Mouse (Mus musculus) liver, embryonic 15.5 days (tissue): Measurements from ENCODE around the gene Tekt2. TPM values are rescaled to one million over a fixed set of nuclear protein-coding genes. Genes with fewer than 3 reads are reported as not detected.
A peak's percentile ranks its signal among the peaks of the same experiment; 100 is the strongest.

Source experiments
- ATAC-seq: fragments of 200-750 bp; cut with Nextera tagmentation; 2 replicates; pipeline ENCODE4 v1.8.0; 2017; ENCODE audit warnings: moderate number of reproducible peaks, mild to moderate bottlenecking, moderate library complexity; ENCODE audit not compliant: insufficient read depth
- H3K27ac ChIP-seq: fragments of 300-500 bp; sonication (generic); replicated peaks from 2 replicates; pipeline ENCODE4 v1.5.1; 2015; ENCODE audit warnings: mild to moderate bottlenecking, inconsistent platforms
- H3K27me3 ChIP-seq: fragments of 300-500 bp; sonication (generic); 2 replicates; pipeline ENCODE4 v1.6.1; 2015; ENCODE audit warnings: mild to moderate bottlenecking, inconsistent platforms
- H3K36me3 ChIP-seq: fragments of 300-500 bp; sonication (generic); replicated peaks from 2 replicates; pipeline ENCODE4 v1.6.1; 2015; ENCODE audit warnings: moderate library complexity, mild to moderate bottlenecking, inconsistent platforms
- H3K4me1 ChIP-seq: fragments of 300-500 bp; sonication (generic); replicated peaks from 2 replicates; pipeline ENCODE4 v1.6.1; 2015; ENCODE audit warnings: inconsistent platforms
- H3K4me2 ChIP-seq: fragments of 300-500 bp; sonication (generic); 2 replicates; pipeline ENCODE4 v1.6.1; 2015; ENCODE audit warnings: moderate library complexity, mild to moderate bottlenecking, inconsistent platforms
- H3K4me3 ChIP-seq: fragments of 300-500 bp; sonication (generic); replicated peaks from 2 replicates; pipeline ENCODE4 v1.5.1; 2015; ENCODE audit warnings: mild to moderate bottlenecking, inconsistent platforms
- H3K9ac ChIP-seq: fragments of 300-500 bp; sonication (generic); 2 replicates; pipeline ENCODE4 v1.6.1; 2015; ENCODE audit warnings: moderate library complexity, mild to moderate bottlenecking, inconsistent platforms
- H3K9me3 ChIP-seq: fragments of 300-500 bp; sonication (generic); replicated peaks from 2 replicates; pipeline ENCODE4 v1.6.1; 2016; ENCODE audit warnings: inconsistent platforms
- WGBS: fragments of 180-500 bp; shearing (Covaris S2); methylation state at CpG from one replicate; pipeline ENCODE4 v1.1.7; 2015; ENCODE audit warnings: mixed read lengths; ENCODE audit not compliant: insufficient replicate concordance; 5-methylcytosine and 5-hydroxymethylcytosine counted together
- polyA plus RNA-seq: library from polyadenylated mRNA; unstranded; fragments of >200 nt; fragmentation: Nextera tagmentation; extraction: Ambion mirVana; gene quantifications from 2 replicates; pipeline ENCODE4 v1.2.1, GENCODE M21; 2015

Gene Tekt2
- polyA plus RNA-seq, 1 experiment from 2014 or later = 0.50 TPM

- peak overlapping the region; percentile 73 for H3K9ac ChIP-seq
These were observed 3.5 kb downstream of the Tekt2 start for GRCm38 (mm10) chr4:126321854-126322511.

GRCm38 (mm10) chr4:126321111-126321853 is 4.2 kb downstream of the Tekt2 start, which contains the start of gene Adprhl2:
Gene Adprhl2, minus strand, starts transcription at chr4:126321703.
- peak within 1 kb of the TSS; percentile 73 for H3K9ac ChIP-seq
- no peaks in the 10 kb centered on the region for H3K9me3 ChIP-seq
- peak within 1 kb of the TSS; percentile 86 for H3K4me2 ChIP-seq
- peaks cover 18% of the 10 kb centered on the region for H3K27me3 ChIP-seq
- peak within 1 kb of the TSS; percentile 48 for H3K27ac ChIP-seq
- peak; percentile 80 for ATAC-seq
- H3K4me3 ChIP-seq = peak within 1 kb of the TSS; percentile 86
- H3K4me1 ChIP-seq = peaks cover 28% of the 10 kb centered on the region
- peaks cover 21% of the 10 kb centered on the region for H3K36me3 ChIP-seq
- WGBS = under 1% methylated on average over 80 of the region's 80 CpGs

More at GRCm38 (mm10) chr4:126321854-126322511, 3.5 kb downstream of the Tekt2 start:
- Histone ChIP-seq H3K27ac (0 out of 2 replicates have a peak overlapping the region, but pooled peaks have one; percentile 48), H3K4me1 (peaks cover 28% of the 10 kb centered on the region), H3K27me3 (peaks cover 18% of the 10 kb centered on the region), H3K9me3 (no peaks in the 10 kb centered on the region), H3K4me2 (peak overlapping the region; percentile 86), H3K4me3 (peak overlapping the region; percentile 86), H3K36me3 (peaks cover 14% of the 10 kb centered on the region)
- ATAC-seq = no peak
- 54% methylated on average over 28 of the region's 28 CpGs for WGBS

GRCm38 (mm10) chr4:126319806-126320205 is 5.7 kb downstream of the Tekt2 start:
- 74% methylated on average over 6 of the region's 6 CpGs for WGBS
- Histone ChIP-seq H3K27ac (0 out of 2 replicates have a peak overlapping the region, but pooled peaks have one; percentile 48), H3K27me3 (peaks cover 9% of the 10 kb centered on the region), H3K4me2 (peak overlapping the region; percentile 86; the same call in 1 of the 2 replicates), H3K4me3 (no peak overlapping the region), H3K36me3 (peaks cover 29% of the 10 kb centered on the region), H3K9me3 (no peaks in the 10 kb centered on the region), H3K4me1 (peaks cover 28% of the 10 kb centered on the region), H3K9ac (no peak overlapping the region)
- no peak for ATAC-seq

- Histone ChIP-seq H3K4me1 (peaks cover 22% of the 10 kb centered on the region), H3K4me3 (no peak overlapping the region), H3K4me2 (no peak overlapping the region), H3K9me3 (no peaks in the 10 kb centered on the region), H3K36me3 (peaks cover 29% of the 10 kb centered on the region), H3K27ac (no peak overlapping the region), H3K9ac (no peak overlapping the region), H3K27me3 (no peaks in the 10 kb centered on the region)
- no peak for ATAC-seq
- 86% methylated on average over 13 of the region's 13 CpGs for WGBS
These were observed 8.9 kb downstream of the Tekt2 start for GRCm38 (mm10) chr4:126316443-126317040.

GRCm38 (mm10) chr4:126315931-126316330 is 9.6 kb downstream of the Tekt2 start:
- H3K27ac ChIP-seq = no peak overlapping the region
- WGBS = 49% methylated on average over 5 of the region's 5 CpGs
- no peaks in the 10 kb centered on the region for H3K27me3 ChIP-seq
- peaks cover 19% of the 10 kb centered on the region for H3K4me1 ChIP-seq
- peaks cover 29% of the 10 kb centered on the region for H3K36me3 ChIP-seq
- H3K4me3 ChIP-seq = no peak overlapping the region
- no peak overlapping the region for H3K4me2 ChIP-seq
- no peak overlapping the region for H3K9ac ChIP-seq
- H3K9me3 ChIP-seq = no peaks in the 10 kb centered on the region
- no peak for ATAC-seq

DNA sequence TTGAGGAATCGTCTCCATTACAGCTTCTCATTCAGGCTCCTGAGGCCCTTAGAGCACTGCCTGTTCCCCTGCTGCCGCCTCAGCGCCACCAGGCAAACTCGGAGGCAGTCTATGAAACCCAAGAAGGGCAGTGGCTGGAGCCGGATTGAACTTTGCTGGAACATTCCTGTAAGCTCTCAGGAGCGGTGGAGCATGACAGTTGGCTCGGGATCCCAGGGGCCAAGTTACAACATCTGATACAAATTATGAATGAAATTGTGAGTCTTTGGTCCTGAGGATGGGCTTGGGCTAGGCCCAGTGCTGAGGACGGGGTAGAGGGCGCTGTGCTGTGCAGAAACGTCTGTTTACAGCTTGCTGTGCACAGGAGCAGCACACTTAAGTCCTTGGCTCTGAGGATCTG is 11.1 kb downstream of the Tekt2 start:
- Histone ChIP-seq H3K36me3 (peaks cover 29% of the 10 kb centered on the region), H3K27me3 (peaks cover 4% of the 10 kb centered on the region; the same call in 1 of the 2 replicates), H3K4me1 (peaks cover 8% of the 10 kb centered on the region; the same call in 1 of the 2 replicates), H3K9me3 (no peaks in the 10 kb centered on the region), H3K4me3 (no peak overlapping the region), H3K27ac (no peak overlapping the region), H3K4me2 (no peak overlapping the region), H3K9ac (no peak overlapping the region)
- ATAC-seq = no peak
- 67% methylated on average over 10 of the region's 10 CpGs for WGBS

DNA sequence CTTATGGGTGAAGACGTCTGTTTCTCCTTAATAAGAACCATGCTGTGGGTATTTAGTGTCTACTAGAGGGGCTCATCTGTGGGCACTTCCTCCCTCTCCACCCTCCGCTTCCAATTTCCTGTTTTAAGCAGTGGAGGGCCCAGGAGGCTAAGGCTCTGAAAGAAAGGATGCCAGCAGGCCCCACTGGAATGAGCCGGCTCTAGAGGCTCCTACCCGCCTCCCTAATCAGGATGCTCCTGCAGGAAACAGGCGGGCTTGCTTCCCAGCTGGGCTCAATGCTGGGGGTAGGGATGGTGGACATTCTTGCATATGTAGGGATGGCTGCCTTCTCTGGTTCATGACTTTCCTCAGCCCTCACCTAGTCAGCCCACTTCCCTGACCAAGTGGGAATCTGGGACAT is 12.3 kb downstream of the Tekt2 start:
- no peak overlapping the region for H3K9ac ChIP-seq
- H3K9me3 ChIP-seq = no peaks in the 10 kb centered on the region
- no peak for ATAC-seq
- H3K36me3 ChIP-seq = peaks cover 27% of the 10 kb centered on the region
- WGBS = 47% methylated on average over 5 of the region's 5 CpGs
- no peak overlapping the region for H3K4me2 ChIP-seq
- no peak overlapping the region for H3K4me3 ChIP-seq
- no peak overlapping the region for H3K27ac ChIP-seq
- H3K4me1 ChIP-seq = peaks cover 4% of the 10 kb centered on the region; the same call in 1 of the 2 replicates
- H3K27me3 ChIP-seq = peaks cover 9% of the 10 kb centered on the region; the same call in 1 of the 2 replicates

- Histone ChIP-seq H3K36me3 (peaks cover 12% of the 10 kb centered on the region), H3K9me3 (no peaks in the 10 kb centered on the region), H3K27ac (no peak overlapping the region), H3K4me1 (peaks cover 4% of the 10 kb centered on the region; the same call in 1 of the 2 replicates), H3K4me2 (no peak overlapping the region), H3K27me3 (peaks cover 17% of the 10 kb centered on the region; the same call in 1 of the 2 replicates), H3K9ac (no peak overlapping the region), H3K4me3 (no peak overlapping the region)
- no peak for ATAC-seq
- WGBS = 78% methylated on average over 15 of the region's 16 CpGs
These were observed 13.8 kb downstream of the Tekt2 start for GRCm38 (mm10) chr4:126311566-126312200.

- Histone ChIP-seq H3K9ac (no peak overlapping the region), H3K4me1 (peaks cover 4% of the 10 kb centered on the region; the same call in 1 of the 2 replicates), H3K4me3 (no peak overlapping the region), H3K9me3 (no peaks in the 10 kb centered on the region), H3K36me3 (no peaks in the 10 kb centered on the region), H3K4me2 (no peak overlapping the region), H3K27me3 (peaks cover 18% of the 10 kb centered on the region; the same call in 1 of the 2 replicates), H3K27ac (no peak overlapping the region)
- WGBS = 60% methylated on average over 7 of the region's 7 CpGs
- ATAC-seq = no peak
These were observed 15.1 kb downstream of the Tekt2 start for GRCm38 (mm10) chr4:126310344-126310743.

DNA sequence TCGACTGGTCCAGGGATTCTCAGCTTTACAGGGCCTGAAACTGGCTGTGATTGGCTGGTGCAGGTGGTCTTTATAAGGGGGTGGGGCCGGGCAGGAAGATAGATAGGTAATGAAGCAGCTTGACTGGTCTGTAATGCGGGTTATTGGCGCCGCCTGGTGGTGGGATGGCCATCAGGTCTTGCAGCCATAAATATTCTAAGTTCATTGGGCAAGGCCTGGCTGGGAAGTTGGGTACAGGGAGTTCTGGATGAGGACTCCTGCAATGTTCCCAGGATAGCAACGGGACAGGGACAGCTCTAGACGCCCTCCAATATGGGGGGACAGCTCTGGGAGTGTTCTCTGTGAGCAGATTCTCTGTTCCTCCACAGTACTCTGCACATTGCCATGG is 15.6 kb downstream of the Tekt2 start:
- H3K4me3 ChIP-seq = 0 out of 2 replicates have a peak overlapping the region, but pooled peaks have one; percentile 4
- H3K36me3 ChIP-seq = no peaks in the 10 kb centered on the region
- no peak overlapping the region for H3K9ac ChIP-seq
- no peak overlapping the region for H3K27ac ChIP-seq
- peak overlapping the region; percentile 37 for H3K4me2 ChIP-seq
- 0% methylated on average over 7 of the region's 7 CpGs for WGBS
- H3K9me3 ChIP-seq = no peaks in the 10 kb centered on the region
- peaks cover 4% of the 10 kb centered on the region; the same call in 1 of the 2 replicates for H3K4me1 ChIP-seq
- ATAC-seq = 0 out of 2 replicates have a peak, but pooled peaks have one; percentile 23
- peaks cover 18% of the 10 kb centered on the region; the same call in 1 of the 2 replicates for H3K27me3 ChIP-seq
